Mouse (Mus musculus) liver, postnatal 0 days (tissue): ENCODE measurements around the gene Kif2c.
A peak's percentile ranks its signal among the peaks of the same experiment; 100 is the strongest.

ENCODE experiments used
- CTCF ChIP-seq: sonication (generic); IDR thresholded peaks from 2 replicates; pipeline ENCODE4 v1.5.1; 2016; ENCODE audit warnings: antibody characterized with exemption, low read depth
- EP300 ChIP-seq: IDR thresholded peaks from 2 replicates; pipeline ENCODE4 v1.6.1; 2016; ENCODE audit warnings: antibody characterized with exemption, low read depth, mild to moderate bottlenecking

GRCm38 (mm10) chr4:117146176-117146575 is 36.3 kb downstream of the Kif2c start:
- TF ChIP-seq CTCF (peak; percentile 99), EP300 (no peak)
